Mouse (Mus musculus): Measurements from ENCODE around the gene Dlx6. TPM values are rescaled to one million over a fixed set of nuclear protein-coding genes. Genes with fewer than 3 reads are reported as not detected.

Dlx6 gene
- total RNA-seq, 2 experiments from 2014 or later = 7.3 to 21.3 TPM

- no peak for DNase-seq (ENCODE audit: low spot score in 2 of 2)
- intact Hi-C loops (cut with DNase I) = no loop called here
These were observed 11.1 kb downstream of the Dlx6 start for GRCm38 (mm10) chr6:6874073-6874771.

DNA sequence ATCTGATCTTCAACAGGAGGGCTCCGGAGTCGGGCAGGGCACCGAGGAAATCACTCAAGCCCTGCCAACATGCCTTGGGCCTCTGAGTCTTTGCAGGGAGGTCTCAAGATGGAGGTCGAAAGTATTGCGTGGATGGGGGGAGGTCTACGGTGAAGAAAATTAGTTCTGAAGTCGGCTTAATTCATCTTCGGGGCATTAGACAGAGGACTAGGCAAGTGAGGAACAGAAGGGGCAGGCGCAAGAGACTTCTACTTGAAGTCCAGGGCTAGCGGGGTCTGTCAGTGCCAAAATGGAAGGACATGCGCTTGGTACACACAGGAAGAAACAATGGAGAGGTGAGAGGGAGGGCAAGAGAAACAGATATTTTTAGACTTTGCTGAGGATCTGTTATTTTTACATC lies 12.0 kb downstream of the Dlx6 start:
- DNase-seq (ENCODE audit: low spot score in 2 of 2) = no peak
- intact Hi-C loops (cut with DNase I) = no loop called here

DNA sequence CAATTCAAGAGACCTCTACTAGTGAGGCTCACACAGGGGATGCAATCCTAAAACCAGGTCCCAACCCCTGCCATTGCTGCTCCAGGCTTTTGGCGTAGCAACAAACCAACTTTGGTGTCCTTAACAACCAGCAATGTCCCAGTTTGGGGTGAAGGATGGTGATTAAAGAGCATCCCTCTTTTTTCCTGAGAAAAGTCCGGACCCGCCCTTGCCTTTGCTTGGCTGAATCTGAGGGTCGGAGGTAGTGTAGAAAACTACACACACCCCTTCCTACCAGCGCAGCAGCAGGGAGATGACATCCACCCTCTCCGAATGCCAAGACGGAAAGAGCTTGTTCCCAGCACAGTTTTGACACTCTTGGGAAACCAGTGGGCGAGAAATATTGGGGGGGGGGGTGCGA lies 12.5 kb downstream of the Dlx6 start:
- intact Hi-C loops (cut with DNase I) = no loop called here

GRCm38 (mm10) chr6:6876231-6876630 lies 13.1 kb downstream of the Dlx6 start:
- intact Hi-C loops (cut with DNase I) = no loop called here
- no peak for DNase-seq (ENCODE audit: low spot score in 2 of 2)

More for the DNA sequence above, 12.5 kb downstream of the Dlx6 start:
- no peak for DNase-seq (ENCODE audit: low spot score in 2 of 2)

DNA sequence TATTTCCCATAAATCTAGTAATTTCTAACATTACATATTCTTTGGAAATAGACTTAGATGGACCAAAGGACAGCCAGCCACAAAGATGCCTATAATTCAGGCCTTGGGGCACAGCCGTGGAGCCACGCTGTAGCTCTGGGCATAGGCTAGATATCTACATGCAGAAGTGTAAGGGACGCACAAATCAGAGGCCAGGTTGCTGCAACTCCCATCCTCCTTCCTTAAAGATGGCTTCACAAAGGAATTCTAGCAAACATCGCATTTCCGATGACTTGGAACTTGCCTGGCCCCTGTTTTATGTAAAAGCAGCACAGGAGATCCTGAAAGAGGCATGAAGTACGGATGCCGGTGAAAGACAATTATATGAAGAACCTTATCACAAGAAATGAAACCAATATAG lies 13.6 kb downstream of the Dlx6 start:
- intact Hi-C loops (cut with DNase I) = no loop called here
- DNase-seq (ENCODE audit: low spot score in 2 of 2) = no peak

DNA sequence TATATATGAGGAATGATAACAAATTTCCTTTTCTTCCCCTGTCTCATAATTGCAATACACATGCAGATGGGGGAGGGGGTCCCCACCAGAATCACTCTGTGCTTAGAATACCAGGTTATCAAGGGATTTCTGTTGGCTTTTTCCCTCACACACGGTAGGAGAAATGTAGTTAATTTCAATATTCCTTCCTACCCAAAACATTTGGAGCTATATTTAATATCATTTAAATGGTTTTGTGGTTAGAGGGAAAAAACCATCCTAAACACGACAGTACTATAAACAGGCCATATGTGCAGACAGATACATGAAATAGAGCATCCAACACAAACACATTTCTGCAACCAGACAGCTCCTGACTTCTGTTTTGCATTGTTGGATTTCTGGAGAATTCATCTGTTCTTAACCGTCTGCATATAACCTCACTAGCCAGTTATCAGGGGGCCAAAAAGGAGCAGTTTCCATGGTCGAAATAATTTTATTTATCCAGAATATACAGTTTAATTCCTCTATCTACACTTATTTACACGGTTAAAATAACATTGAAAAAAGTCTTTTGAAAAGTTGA lies 14.3 kb downstream of the Dlx6 start:
- intact Hi-C loops (cut with DNase I) = no loop called here
- no peak for DNase-seq (ENCODE audit: low spot score in 2 of 2)

DNA sequence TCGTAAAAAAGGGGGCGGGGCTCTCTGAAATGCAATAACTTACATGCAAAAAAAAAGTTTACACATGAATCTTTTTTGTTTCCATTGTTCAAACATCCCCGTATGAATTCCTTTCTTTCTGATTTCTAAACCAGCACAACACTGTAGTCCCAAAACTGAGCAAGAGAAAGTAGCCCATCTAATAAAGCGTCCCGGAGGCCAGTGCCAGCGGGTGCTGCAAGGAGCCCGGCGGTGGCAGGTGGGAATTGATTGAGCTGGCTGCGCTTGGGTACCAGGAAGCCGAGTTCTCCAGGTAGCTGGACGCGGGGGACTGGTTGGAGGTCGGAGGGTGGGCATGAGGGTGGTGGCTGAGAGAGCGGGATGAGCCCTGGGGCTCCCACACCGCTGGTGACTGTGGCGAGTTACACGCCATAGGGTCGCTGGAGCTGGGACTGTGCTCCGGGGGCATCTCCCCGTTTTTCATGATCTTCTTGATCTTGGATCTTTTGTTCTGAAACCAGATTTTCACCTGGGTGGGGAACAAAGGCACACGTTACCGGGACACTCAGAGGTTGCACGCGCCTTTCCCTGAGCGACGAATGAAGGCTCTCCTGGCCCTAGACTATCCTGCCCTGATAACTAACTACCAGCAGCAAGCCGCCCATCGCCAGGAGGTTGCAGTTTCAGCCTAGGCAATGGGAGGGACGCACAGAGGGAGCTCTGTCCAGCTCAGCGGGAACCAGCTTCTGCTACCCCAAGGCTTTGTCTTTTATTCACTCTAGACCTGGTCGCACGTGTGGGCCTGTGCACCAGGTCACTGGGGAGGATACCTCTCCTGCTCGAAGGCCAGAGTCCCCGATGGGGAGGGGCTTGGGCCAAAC lies 15.1 kb downstream of the Dlx6 start:
- intact Hi-C loops (cut with DNase I) = no loop called here
- DNase-seq (ENCODE audit: low spot score in 2 of 2) = no peak

GRCm38 (mm10) chr6:6878841-6879291 lies 15.7 kb downstream of the Dlx6 start:
- intact Hi-C loops (cut with DNase I) = no loop called here
- no peak for DNase-seq (ENCODE audit: low spot score in 2 of 2)

DNA sequence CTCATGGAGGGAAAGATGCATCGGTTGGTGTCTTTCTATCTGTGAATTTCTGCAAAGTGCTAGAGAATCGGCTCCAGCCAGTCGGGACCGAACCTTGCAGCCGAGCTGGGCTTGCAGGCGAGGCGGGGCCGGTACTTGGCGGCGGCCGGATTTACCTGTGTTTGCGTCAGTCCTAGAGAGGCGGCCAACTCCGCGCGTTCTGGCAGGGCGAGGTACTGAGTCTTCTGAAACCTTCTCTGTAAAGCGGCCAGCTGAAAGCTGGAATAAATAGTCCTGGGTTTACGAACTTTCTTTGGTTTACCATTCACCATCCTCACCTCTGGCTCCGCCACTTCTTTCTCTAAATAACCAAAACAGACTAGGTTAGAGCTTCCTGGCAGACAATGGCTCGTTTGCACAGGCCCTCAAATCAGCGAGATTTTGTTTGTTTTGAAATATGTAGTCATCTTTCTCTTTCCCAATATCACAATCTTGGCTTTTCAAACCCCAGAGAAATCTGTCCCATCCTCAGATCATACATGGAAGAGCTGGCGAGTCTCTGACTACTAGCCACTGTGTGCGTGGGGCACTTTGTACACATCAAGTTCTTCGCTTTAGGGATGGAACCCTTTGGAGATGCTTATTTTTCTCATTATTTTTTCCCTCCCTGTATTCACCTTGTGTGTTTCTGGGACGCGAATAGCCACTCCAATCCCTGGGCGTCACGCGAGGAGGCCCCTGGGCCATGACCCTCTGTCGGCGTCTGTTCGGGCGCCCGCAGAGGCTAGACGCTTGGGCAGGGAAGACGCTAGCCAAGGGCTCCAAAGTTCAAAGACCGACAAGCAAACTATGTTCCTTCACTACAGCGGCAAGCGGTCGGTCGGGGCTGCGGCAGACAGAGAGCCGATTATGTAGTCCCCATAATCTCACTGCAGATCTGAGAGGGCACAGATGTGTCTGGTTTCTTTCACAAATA lies 16.5 kb downstream of the Dlx6 start:
- DNase-seq (ENCODE audit: low spot score in 2 of 2) = peak in 1 of 2 experiments; percentile 9
- intact Hi-C loops (cut with DNase I) = loop anchor here (5.0 to 10.0 kb wide), 3 partner anchors 32 to 1245 kb away; no protein-coding TSS in a partner anchor

DNA sequence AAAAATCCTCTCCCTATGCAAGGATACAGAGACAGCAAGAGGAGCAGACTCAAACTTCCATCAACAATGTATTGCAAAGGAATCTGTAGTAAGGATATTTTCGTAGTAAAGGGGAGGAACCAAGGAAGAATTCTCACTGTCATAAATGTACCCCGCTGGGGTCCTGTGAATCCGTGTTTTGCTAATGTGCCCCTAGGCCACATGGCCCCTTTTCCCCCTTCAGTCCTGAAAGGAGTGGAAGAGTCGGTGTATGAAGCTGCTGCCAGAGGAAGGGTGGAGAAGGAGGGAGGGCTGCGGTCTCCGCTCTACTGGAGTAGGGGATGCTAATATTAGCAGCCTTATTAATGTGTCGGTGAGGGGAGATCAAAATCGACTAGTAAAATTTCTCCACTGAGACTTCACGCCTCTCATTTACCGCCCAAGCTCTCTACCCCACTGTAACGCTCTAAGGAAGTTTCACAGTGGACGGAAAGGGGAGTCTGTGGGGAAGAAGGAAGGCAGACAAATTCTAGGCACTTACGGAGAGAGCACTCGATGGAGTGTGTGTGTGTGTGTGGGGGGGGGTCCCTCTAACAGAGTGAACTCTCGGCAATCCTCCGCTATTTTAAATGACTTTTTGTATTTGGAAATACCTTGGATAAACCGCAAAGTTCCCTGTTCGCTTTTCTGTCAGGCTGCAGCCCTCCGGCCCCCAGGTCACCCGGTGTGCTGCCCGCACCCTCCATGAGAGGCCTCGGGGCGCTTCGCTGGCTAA lies 17.4 kb downstream of the Dlx6 start:
- no peak for DNase-seq (ENCODE audit: low spot score in 2 of 2)
- intact Hi-C loops (cut with DNase I) = loop anchor here (5.0 to 10.0 kb wide), 3 partner anchors 33 to 1246 kb away; no protein-coding TSS in a partner anchor

DNA sequence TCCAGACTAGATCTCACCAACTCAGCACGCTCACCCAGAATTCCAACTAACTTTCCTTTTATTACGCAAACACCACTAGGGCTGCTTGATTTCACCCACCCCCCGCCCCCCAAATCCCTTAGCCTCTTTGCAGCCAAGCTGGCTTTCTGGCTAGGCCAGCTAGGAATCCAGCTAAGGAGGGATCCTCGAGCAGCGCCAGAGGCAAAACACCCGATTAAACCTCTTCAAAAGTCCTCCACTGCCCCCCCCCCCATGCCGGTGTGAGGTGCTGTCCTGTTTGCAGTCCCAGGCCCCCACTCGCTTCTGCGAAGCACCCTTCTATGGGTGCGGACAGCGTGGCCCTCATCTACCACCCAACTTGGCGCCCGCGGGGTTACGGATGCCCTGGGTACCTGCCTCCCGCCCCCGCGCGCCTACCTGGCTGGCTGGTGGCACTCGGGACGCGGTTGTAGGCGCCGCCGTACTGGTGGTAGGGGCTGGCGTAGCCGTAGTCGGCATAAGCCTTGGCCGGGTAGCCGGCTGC lies 18.0 kb downstream of the Dlx6 start:
- intact Hi-C loops (cut with DNase I) = loop anchor here (5.0 to 10.0 kb wide), 3 partner anchors 34 to 1246 kb away; no protein-coding TSS in a partner anchor
- no peak for DNase-seq (ENCODE audit: low spot score in 2 of 2)

- intact Hi-C loops (cut with DNase I) = loop anchor here (5.0 to 10.0 kb wide), 3 partner anchors 34 to 1247 kb away; no protein-coding TSS in a partner anchor
- DNase-seq (ENCODE audit: low spot score in 2 of 2) = peak; percentile 48 to 51
These were observed 18.6 kb downstream of the Dlx6 start, which contains the start of gene Dlx5 for GRCm38 (mm10) chr6:6881638-6882190. Dlx5 (minus strand) TSS chr6:6882085.

DNA sequence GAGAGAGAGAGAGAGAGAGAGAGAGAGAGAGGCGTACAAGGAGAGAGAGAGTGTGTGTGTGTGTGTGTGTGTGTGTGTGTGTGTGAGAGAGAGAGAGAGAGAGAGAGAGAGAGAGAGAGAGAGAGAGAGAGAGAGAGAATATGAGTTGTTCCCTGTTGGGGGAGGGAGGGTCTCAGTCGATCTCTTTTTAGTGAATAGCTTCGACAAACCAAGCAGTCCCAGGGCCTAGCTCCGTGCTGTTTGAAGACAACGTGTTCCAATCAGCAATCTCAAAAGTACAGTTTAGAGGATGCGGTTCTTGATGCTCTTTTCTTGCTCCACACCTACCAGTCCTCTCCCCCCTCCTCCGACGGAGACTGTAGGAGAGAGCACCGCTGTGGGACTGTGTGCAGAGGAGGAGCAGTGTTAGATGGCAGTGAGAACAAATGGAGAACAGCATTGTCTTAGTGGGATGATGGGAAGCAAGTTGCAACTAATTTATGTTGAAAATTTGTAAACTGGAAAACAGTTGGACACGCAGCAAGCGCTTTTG lies 19.2 kb downstream of the Dlx6 start:
- intact Hi-C loops (cut with DNase I) = loop anchor here (5.0 to 10.0 kb wide), 3 partner anchors 35 to 1248 kb away; no protein-coding TSS in a partner anchor
- DNase-seq (ENCODE audit: low spot score in 2 of 2) = no peak

DNA sequence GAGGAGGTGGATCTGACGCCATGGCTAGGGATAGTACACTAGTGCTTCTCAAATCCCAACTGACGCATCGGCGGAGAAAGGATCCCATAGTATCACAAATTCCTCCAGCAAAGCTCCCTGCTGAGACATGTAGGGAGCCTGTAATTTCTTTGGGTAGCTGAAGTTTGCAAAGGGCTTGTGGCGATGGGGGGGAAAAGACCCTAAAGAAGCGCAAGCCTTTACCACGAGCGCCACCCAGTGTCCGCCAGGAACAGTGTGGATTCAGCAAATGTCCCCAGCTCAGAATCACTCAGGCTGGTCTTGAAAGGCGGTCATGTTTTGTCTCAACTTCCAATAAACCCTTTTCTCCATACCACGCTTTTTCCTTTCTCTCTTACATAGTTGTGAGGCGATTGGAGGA lies 21.8 kb downstream of the Dlx6 start:
- DNase-seq (ENCODE audit: low spot score in 2 of 2) = peak; percentile 63 to 64
- intact Hi-C loops (cut with DNase I) = loop anchor here (2.0 to 10.0 kb wide), 5 partner anchors 38 to 1250 kb away; no protein-coding TSS in a partner anchor

- intact Hi-C loops (cut with DNase I) = loop anchor here (5.0 to 10.0 kb wide), 3 partner anchors 781 to 1251 kb away; no protein-coding TSS in a partner anchor
- no peak for DNase-seq (ENCODE audit: low spot score in 2 of 2)
These were observed 23.1 kb downstream of the Dlx6 start for GRCm38 (mm10) chr6:6886225-6886624.

DNA sequence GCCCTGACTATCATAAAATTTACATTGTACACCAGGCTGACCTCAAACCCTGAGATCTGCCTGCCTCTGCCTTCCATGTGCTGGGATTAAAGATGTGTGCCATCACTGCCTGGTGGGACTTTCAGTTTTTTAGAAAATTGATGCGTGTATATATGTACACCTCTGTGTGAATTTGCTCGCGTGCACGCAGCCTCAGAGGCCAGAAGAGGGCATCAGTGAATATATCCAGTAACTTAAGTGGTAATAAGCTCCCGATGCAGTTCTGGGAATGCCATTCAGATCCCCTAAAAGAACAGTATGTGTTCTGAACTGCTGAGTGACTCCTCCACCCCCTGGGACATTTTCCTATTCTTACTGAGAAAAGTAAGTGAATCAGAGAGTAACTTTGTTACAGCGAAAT lies 26.9 kb downstream of the Dlx6 start:
- intact Hi-C loops (cut with DNase I) = no loop called here
- no peak for DNase-seq (ENCODE audit: low spot score in 2 of 2)

DNA sequence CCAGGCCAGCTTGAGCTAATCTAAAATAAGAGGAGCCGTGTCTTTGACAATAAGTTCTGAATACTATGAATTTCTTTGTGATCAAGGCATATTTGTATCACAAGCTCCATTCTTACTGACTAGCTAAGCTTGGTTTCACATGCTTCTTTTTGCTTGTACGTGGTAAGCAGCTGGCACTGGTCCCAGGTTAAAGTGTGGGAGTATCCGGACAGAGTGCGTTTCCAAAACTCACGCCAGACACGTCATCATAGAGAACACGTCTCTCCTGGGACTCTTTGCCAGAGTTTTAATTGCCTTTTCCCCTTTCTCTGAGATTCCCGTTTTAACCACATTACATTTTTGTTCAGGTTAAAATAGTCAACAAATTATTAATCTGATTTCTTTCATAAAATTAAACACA lies 46.5 kb downstream of the Dlx6 start:
- intact Hi-C loops (cut with DNase I) = no loop called here
- DNase-seq (ENCODE audit: low spot score in 2 of 2) = peak in 1 of 2 experiments; percentile 19
